Mouse (Mus musculus): ENCODE measurements at regions not wholly inside any gene's neighbourhood (a gene's known extent, or its start where the extent isn't known, plus 50 kb on each side); places are given as distances from the start of the nearest gene placed in this dataset.

DNA sequence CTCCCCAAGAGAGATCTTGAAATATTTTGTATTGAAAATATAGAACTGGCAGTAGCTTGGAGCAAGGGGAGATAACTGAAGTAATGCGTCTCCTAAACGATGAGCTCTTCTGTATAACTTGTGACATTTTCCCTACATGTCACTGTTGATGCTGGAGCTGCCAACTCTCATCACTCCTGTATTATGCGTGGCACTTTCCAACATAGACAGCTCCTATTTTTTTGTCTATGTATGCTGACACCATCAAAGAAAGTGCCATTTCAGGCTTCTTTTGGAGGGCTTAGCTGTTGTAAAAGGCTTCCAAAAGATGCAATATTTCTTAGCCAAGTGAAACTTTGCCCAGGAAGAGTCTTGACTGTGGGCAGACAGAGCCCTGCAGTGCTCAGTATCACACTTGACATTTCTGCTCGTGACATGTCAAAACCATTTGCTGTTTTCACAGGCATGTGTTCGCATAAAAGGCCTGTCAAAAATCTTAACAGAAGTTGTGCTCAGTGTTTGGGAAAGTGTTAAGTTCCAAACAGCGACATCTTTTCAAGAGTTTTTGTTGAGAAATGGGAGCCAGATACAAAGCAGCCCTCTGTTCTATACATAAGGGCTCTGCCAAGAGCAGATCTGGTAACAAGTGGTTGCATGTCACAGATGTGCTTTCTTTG is 53.6 kb upstream of the Otol1 start:
- no peak overlapping the region for H3K4me3 ChIP-seq (replicated peaks; ENCODE audit: low read length)
- H3K4me1 ChIP-seq (ENCODE audit: control insufficient read depth, insufficient read depth, low read length) = no peaks in the 10 kb centered on the region
- H3K27me3 ChIP-seq (ENCODE audit: control insufficient read depth, insufficient read depth, low read length) = no peaks in the 10 kb centered on the region
- no peak for TF ChIP-seq POLR2A (IDR thresholded peaks at IDR 0.05; ENCODE audit: borderline replicate concordance, extremely low read depth, insufficient read depth, insufficient read length)
- no peak for DNase-seq (ENCODE audit: low spot score)
- H3K4me2 ChIP-seq (replicated peaks; ENCODE audit: low read depth, low read length, severe bottlenecking) = no peak overlapping the region
- ATAC-seq (ENCODE audit: low FRiP score, low read depth) = no peak
- no peaks in the 10 kb centered on the region for H3K9me3 ChIP-seq (ENCODE audit: control insufficient read depth, low read length)
- no peak overlapping the region for H3K27ac ChIP-seq (replicated peaks; ENCODE audit: low read depth, low read length)
- H3K9ac ChIP-seq (ENCODE audit: low read depth, low read length, severe bottlenecking) = no peak overlapping the region
- no peaks in the 10 kb centered on the region for H3K36me3 ChIP-seq (ENCODE audit: control insufficient read depth, insufficient read depth, low read length)
- WGBS = 76% methylated on average over 6 of the region's 6 CpGs

DNA sequence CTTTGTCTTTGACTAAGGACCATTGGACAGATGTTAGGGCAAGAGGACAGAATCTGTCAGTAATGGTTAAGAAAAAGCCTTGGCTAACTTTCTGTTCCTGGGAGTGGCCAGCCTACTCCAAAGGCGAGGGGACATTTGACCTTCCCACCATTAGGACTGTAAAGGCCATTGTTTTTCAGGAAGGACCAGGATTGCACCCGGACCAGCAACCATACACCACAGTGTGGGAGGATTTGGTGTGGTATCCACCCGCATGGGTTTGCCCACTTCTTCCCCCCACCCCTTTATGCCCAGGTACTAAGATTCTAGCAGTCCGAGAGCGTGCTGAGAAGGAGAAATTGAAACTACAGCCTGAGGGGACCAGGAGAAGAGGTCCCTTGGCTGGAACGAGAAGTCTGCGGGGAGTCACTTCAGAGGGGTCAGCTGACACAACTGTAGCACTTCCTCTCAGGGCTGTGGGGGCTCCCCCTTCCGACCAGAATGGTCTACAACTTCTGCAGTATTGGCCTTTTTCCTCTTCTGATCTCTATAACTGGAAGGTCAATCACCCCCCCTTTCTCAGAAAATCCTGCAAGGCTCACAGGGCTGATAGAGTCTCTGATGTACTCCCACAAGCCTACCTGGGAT is 63.2 kb upstream of the Sptssb start:
- Histone ChIP-seq H3K27ac (replicated peaks; ENCODE audit: low read depth, low read length) (no peak overlapping the region), H3K4me1 (ENCODE audit: control insufficient read depth, insufficient read depth, low read length) (0 out of 2 replicates have a peak, but pooled peaks cover 2% of the 10 kb centered on the region), H3K9me3 (ENCODE audit: control insufficient read depth, low read length) (no peaks in the 10 kb centered on the region), H3K4me2 (replicated peaks; ENCODE audit: low read depth, low read length, severe bottlenecking) (no peak overlapping the region), H3K9ac (ENCODE audit: low read depth, low read length, severe bottlenecking) (no peak overlapping the region), H3K4me3 (replicated peaks; ENCODE audit: low read length) (no peak overlapping the region), H3K27me3 (ENCODE audit: control insufficient read depth, insufficient read depth, low read length) (no peaks in the 10 kb centered on the region), H3K36me3 (ENCODE audit: control insufficient read depth, insufficient read depth, low read length) (no peaks in the 10 kb centered on the region)
- ATAC-seq (ENCODE audit: low FRiP score, low read depth) (no peak), DNase-seq (ENCODE audit: low spot score) (no peak)
- no peak for TF ChIP-seq POLR2A (IDR thresholded peaks at IDR 0.05; ENCODE audit: borderline replicate concordance, extremely low read depth, insufficient read depth, insufficient read length)
- 74% methylated on average over 8 of the region's 8 CpGs for WGBS

DNA sequence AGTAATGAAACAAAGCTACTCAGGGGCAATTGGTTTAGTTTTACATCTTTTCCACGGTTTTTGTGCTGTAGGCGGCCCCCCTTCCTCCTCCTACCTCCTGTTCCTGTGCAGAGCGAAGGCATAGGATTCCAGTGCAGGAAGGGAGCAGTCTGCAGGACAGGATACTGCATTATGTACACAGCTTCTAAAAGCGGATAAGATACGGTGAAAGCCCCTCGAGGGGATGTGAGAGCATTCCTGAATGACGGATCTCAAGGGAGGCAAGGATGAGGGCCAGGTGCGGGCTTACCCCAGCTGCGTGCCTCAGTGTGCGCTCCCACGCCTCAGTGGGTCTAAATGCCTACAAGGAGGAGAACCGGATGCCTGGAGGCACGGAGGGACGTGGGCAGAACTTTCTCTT is 53.1 kb upstream of the Sptssb start:
- Histone ChIP-seq H3K36me3 (ENCODE audit: control insufficient read depth, insufficient read depth, low read length) (no peaks in the 10 kb centered on the region), H3K9ac (ENCODE audit: low read depth, low read length, severe bottlenecking) (no peak overlapping the region; the same call in 1 of the 2 replicates), H3K27me3 (ENCODE audit: control insufficient read depth, insufficient read depth, low read length) (no peaks in the 10 kb centered on the region), H3K27ac (replicated peaks; ENCODE audit: low read depth, low read length) (no peak overlapping the region), H3K4me1 (ENCODE audit: control insufficient read depth, insufficient read depth, low read length) (peaks cover 10% of the 10 kb centered on the region; the same call in 1 of the 2 replicates), H3K4me3 (replicated peaks; ENCODE audit: low read length) (no peak overlapping the region; the same call in 1 of the 2 replicates), H3K4me2 (replicated peaks; ENCODE audit: low read depth, low read length, severe bottlenecking) (peak overlapping the region; percentile 25), H3K9me3 (ENCODE audit: control insufficient read depth, low read length) (no peaks in the 10 kb centered on the region)
- no peak for DNase-seq (ENCODE audit: low spot score)
- WGBS = 27% methylated on average over 14 of the region's 14 CpGs
- TF ChIP-seq POLR2A (IDR thresholded peaks at IDR 0.05; ENCODE audit: borderline replicate concordance, extremely low read depth, insufficient read depth, insufficient read length) = no peak
- ATAC-seq (ENCODE audit: low FRiP score, low read depth) = no peak

DNA sequence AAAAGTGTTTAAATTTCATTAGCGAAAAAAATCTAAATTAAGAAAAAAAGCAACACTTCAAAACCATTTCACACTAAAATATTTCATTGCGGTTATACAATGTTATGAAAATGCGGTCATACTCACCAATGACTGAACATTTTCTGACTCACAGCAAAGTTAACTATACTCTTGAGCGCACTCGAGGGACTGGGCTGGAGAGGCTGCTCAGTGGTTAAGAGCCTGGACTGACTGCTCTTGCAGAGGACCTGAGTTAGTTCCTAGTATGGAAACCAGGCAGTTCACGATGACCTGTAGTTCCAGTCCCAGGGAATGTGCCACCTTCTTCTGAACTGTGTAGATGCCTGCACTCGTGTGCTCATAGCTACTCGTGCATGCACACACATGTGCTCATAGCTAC is 50.3 kb upstream of the Sptssb start:
- DNase-seq (ENCODE audit: low spot score) (no peak), ATAC-seq (ENCODE audit: low FRiP score, low read depth) (no peak)
- Histone ChIP-seq H3K9ac (ENCODE audit: low read depth, low read length, severe bottlenecking) (no peak overlapping the region), H3K36me3 (ENCODE audit: control insufficient read depth, insufficient read depth, low read length) (no peaks in the 10 kb centered on the region), H3K4me1 (ENCODE audit: control insufficient read depth, insufficient read depth, low read length) (peaks cover 10% of the 10 kb centered on the region; the same call in 1 of the 2 replicates), H3K27ac (replicated peaks; ENCODE audit: low read depth, low read length) (no peak overlapping the region), H3K4me3 (replicated peaks; ENCODE audit: low read length) (no peak overlapping the region), H3K27me3 (ENCODE audit: control insufficient read depth, insufficient read depth, low read length) (no peaks in the 10 kb centered on the region), H3K9me3 (ENCODE audit: control insufficient read depth, low read length) (no peaks in the 10 kb centered on the region), H3K4me2 (replicated peaks; ENCODE audit: low read depth, low read length, severe bottlenecking) (no peak overlapping the region)
- WGBS = 90% methylated on average over 8 of the region's 8 CpGs
- no peak for TF ChIP-seq POLR2A (IDR thresholded peaks at IDR 0.05; ENCODE audit: borderline replicate concordance, extremely low read depth, insufficient read depth, insufficient read length)

Data from limb, embryonic 14.5 days (tissue).